Mouse (Mus musculus): ENCODE results near the gene Sycp1. TPM values are rescaled to one million over a fixed set of nuclear protein-coding genes. Genes with fewer than 3 reads are reported as not detected.

Sycp1 gene
- polyA plus RNA-seq (2016; fragmentation: Nextera tagmentation; extraction: Ambion mirVana): not detected in 2 replicates

DNA sequence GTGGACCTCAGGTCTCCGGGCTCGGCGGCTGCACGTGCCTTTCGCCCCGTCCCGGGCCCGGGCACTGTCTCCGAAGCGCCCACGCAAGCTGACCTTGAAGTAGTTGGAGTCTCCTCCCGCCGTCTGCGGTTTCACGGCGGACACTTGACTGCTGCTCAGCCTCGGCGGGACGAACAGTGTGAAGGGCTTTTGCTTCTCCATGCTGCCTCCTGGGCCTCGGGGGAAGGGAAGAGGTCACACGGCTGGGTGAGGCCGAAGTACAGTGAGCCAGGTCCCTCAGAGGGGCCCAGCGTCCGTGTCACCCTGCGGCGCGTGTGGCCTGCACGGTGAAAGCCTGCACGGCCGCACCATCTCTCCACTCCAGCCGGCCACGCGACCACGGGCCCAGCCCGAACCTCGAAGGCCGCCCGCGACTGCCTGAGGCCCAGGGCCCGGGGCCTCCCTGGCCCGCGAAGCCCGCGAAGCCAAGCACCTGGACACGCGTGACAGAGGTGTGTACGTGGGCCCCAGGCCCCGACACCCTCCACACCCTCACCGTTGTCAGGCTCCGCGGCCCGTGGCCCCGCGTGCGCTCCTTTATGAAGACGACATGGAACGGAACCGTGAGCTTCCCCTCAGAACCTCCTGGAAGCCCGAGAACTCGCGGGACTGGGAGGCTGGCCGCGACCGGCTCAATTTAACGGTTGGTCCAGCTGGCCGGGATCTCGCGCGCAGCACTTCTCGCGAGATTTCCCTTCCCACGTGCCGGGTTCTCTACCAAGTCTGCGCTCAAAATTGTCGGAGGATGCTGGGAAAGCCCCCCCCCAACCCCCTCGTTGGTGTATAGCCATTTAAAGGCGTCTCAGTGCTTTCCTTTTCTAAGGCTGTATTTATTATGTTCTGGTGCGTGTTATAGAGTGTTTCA, at the start of gene Sycp1:
Gene Sycp1, minus strand, starts transcription at position 650 of the 904 bp plus-strand sequence.
- Histone ChIP-seq H3K4me1 (no peaks in the 10 kb centered on the region), H3K4me3 (no peak within 1 kb of the TSS), H3K27me3 (ENCODE audit: low read depth, poor library complexity, severe bottlenecking) (no peaks in the 10 kb centered on the region), H3K27ac (no peak within 1 kb of the TSS), H3K36me3 (no peaks in the 10 kb centered on the region), H3K9me3 (replicated peaks) (no peaks in the 10 kb centered on the region)
- no peak for DNase-seq (ENCODE audit: low spot score)
- 91% methylated on average over 78 of the region's 78 CpGs for WGBS

DNA sequence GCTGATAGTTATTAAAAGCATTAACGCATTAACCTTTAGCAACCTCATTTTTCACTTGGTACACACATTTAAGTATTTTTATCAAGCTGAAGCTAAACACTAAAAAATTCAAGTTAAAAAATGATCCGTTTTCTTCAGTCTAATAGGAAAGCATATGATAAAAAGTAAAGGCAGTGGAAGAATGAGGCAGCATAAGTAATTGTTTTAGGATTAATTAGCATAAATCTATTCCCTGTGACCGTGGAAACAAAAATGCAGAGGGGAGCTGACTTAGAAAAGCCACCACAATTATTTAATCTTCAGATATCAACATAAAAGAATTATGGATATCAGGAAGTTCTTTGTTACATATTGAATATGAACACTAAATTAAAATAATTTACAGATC, 44.4 kb upstream of the Sycp1 start:
- Histone ChIP-seq H3K4me1 (no peaks in the 10 kb centered on the region), H3K27me3 (ENCODE audit: low read depth, poor library complexity, severe bottlenecking) (no peaks in the 10 kb centered on the region), H3K36me3 (no peaks in the 10 kb centered on the region), H3K4me3 (no peak overlapping the region), H3K9me3 (replicated peaks) (no peaks in the 10 kb centered on the region), H3K27ac (no peak overlapping the region)
- WGBS: 77% methylated on average over 3 of the region's 3 CpGs
- no peak for DNase-seq (ENCODE audit: low spot score)

DNA sequence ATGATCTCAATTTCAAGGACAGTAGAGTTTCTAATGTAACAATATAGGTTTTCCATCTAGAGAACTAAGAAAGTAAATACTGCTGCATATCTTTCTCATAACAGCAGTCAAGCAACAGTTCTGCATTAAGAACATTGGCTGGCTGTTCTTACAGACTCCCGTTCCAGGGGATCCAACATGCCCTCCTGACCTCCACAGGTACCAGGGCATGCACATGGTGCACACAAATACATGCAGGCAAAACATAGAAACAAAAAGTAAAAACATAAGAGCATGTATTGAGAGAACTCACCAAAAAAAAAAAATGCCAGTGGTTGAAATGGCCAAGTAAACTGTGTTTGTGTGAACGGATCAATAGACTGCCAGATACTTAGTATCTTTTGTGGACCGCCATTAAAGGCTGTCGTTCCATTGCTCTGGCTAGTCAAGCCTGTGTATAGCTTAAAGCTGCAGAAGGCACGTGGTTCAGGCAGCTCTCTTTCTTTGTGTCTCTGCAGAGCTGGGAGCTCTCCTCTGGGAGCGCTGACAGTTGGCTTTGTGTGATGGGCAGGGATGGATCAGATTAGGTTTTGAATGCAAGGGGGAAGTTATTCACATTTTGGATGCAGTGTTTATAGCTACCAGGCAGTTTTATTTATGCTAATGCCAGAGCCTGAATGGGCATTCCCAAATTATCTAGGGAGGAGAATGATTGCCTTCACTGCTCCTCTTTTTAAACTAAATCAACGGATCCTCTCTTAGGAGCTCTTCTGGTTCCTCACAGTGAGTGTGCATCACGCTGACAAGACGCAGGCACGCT, 43.8 kb upstream of the Sycp1 start:
- H3K27me3 ChIP-seq (ENCODE audit: low read depth, poor library complexity, severe bottlenecking): no peaks in the 10 kb centered on the region
- H3K36me3 ChIP-seq: no peaks in the 10 kb centered on the region
- 60% methylated on average over 10 of the region's 10 CpGs for WGBS
- H3K27ac ChIP-seq: no peak overlapping the region
- H3K9me3 ChIP-seq (replicated peaks): no peaks in the 10 kb centered on the region
- no peak for DNase-seq (ENCODE audit: low spot score)
- H3K4me3 ChIP-seq: no peak overlapping the region
- no peaks in the 10 kb centered on the region for H3K4me1 ChIP-seq

DNA sequence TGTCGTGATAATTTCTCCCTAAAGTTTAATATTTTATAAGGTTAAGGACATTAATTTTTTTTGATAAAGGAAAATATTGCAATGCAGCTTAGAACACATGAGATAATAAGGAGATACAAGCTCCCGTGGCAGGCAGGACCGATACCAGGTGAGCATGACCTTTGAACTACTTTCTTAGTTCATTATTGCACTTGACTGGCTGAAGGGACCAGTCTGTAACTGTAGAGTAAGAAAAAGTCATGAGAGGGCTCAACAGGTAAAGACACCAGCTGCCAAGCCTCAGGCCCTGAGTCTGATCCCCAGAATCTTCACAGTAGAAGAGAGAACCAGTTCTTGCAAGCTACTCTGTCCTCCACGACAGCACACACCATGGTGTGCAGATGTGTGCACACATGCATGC, 41.0 kb upstream of the Sycp1 start:
- Histone ChIP-seq H3K36me3 (no peaks in the 10 kb centered on the region), H3K4me3 (no peak overlapping the region), H3K4me1 (no peaks in the 10 kb centered on the region), H3K27ac (no peak overlapping the region), H3K27me3 (ENCODE audit: low read depth, poor library complexity, severe bottlenecking) (no peaks in the 10 kb centered on the region), H3K9me3 (replicated peaks) (no peaks in the 10 kb centered on the region)
- 86% methylated on average over 4 of the region's 4 CpGs for WGBS
- no peak for DNase-seq (ENCODE audit: low spot score)

DNA sequence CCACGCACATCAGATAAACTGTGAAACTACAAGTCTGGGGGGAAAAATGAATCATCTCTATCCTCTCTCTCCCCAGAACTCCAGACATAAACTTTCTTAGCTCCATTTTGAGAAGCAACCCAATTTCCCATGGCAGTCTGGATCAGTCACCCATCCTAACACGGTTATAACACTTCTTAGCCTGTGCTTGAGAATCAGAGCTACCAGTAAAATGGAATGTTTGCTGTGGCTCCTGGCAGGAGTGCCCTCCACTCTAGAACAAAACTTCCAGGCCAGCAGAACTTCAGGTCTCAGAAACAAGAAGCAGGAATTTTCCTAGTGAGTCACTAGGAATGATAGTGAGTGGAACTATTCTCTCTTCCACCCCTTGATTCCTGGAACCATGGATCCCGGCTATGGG, 34.6 kb upstream of the Sycp1 start:
- no peaks in the 10 kb centered on the region for H3K36me3 ChIP-seq
- no peaks in the 10 kb centered on the region for H3K4me1 ChIP-seq
- H3K4me3 ChIP-seq: no peak overlapping the region
- no peaks in the 10 kb centered on the region for H3K9me3 ChIP-seq (replicated peaks)
- no peak overlapping the region for H3K27ac ChIP-seq
- no peak for DNase-seq (ENCODE audit: low spot score)
- no peaks in the 10 kb centered on the region for H3K27me3 ChIP-seq (ENCODE audit: low read depth, poor library complexity, severe bottlenecking)
- 89% methylated on average over 3 of the region's 3 CpGs for WGBS

DNA sequence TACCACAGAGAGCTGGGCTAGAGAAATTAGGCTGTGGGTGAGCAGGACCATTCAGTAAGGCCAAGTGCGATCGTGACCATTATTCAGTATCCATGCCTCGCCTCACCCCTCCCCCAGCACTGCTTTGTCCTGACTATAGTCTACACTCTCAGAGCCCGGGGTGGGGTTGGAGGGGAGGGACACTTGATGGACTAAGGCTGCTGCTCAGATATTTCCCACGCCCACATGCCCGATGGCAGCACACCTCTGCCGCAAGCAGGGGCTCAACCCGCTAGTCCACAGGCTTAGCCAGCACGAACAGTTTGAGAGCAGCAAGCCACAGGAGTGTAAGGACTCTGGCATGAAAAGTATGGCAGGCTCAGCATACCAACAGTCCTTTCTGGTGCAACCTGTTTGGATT, 34.2 kb upstream of the Sycp1 start:
- Histone ChIP-seq H3K27me3 (ENCODE audit: low read depth, poor library complexity, severe bottlenecking) (no peaks in the 10 kb centered on the region), H3K4me1 (no peaks in the 10 kb centered on the region), H3K4me3 (no peak overlapping the region), H3K36me3 (no peaks in the 10 kb centered on the region), H3K27ac (no peak overlapping the region), H3K9me3 (replicated peaks) (no peaks in the 10 kb centered on the region)
- DNase-seq (ENCODE audit: low spot score): no peak
- WGBS: 90% methylated on average over 9 of the region's 9 CpGs

DNA sequence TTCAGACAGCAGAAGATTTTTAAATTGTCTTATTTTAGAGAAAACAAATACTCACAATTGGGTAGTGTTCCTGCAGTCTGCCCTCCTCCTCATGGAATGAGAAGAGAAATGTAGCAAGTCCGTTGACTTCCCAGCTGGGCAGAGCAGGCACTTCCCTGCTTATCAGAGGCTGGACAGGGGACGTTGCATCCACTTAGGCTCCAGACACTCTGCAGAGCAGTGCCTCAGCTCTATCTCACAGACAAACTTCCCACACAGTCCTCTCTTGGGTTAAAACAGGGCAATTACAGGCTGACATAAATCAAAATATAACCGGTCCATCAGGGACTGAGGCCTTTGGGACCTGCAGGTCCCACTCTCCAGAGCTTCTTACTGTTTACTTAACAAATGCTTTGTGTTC, 28.1 kb upstream of the Sycp1 start, which contains the start of gene Nr1h5:
Gene Nr1h5, minus strand, starts transcription at position 101 of the 400 bp plus-strand sequence.
- Histone ChIP-seq H3K4me1 (no peaks in the 10 kb centered on the region), H3K27me3 (ENCODE audit: low read depth, poor library complexity, severe bottlenecking) (no peaks in the 10 kb centered on the region), H3K9me3 (replicated peaks) (no peaks in the 10 kb centered on the region), H3K4me3 (no peak within 1 kb of the TSS), H3K36me3 (no peaks in the 10 kb centered on the region), H3K27ac (no peak within 1 kb of the TSS)
- WGBS: 30% methylated on average over 3 of the region's 3 CpGs
- DNase-seq (ENCODE audit: low spot score): no peak

DNA sequence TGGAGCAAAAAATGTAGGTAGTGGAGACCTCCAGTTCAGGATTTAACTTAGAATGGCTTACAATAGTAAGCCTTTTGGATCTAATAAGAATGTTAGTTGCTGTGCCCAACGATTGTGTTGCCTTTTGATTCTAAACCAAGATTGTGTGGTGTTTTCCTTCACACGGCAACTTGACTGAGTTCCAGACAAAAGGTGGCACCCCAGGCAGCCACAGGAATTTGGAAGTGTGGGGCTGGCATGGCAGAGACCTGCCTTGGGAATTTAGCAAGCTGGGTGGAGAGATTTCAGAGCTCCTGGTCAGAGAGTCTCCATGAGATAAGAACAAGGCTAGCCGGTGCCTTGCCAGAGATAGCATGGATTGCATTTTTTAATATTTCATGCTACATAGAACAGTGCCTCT, 19.7 kb upstream of the Sycp1 start:
- Histone ChIP-seq H3K27ac (no peak overlapping the region), H3K27me3 (ENCODE audit: low read depth, poor library complexity, severe bottlenecking) (no peaks in the 10 kb centered on the region), H3K4me1 (no peaks in the 10 kb centered on the region), H3K36me3 (no peaks in the 10 kb centered on the region), H3K4me3 (no peak overlapping the region), H3K9me3 (replicated peaks) (no peaks in the 10 kb centered on the region)
- 81% methylated on average over 3 of the region's 3 CpGs for whole genome bisulfite sequencing
- DNase-seq (ENCODE audit: low spot score): no peak

DNA sequence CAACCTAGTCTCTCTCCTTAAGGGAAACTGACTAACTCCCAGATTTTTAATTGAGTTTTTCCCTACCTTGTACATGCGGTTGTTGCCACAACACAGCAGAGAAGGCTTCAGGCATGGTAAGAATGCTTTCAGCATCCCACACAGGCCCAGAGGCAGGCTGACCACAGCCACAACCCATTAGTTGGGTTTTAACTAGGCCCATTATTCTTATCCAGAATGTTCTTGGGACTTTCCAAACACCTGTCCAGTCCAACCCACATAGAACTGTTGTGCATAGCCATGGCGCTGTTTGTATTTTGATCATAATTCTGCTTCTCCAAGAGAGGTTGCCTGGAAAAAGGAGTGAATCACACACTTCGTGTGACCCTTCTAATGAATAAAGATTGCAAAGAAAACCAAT, 19.2 kb upstream of the Sycp1 start:
- Histone ChIP-seq H3K9me3 (replicated peaks) (no peaks in the 10 kb centered on the region), H3K36me3 (no peaks in the 10 kb centered on the region), H3K27me3 (ENCODE audit: low read depth, poor library complexity, severe bottlenecking) (no peaks in the 10 kb centered on the region), H3K4me3 (no peak overlapping the region), H3K4me1 (no peaks in the 10 kb centered on the region), H3K27ac (no peak overlapping the region)
- no peak for DNase-seq (ENCODE audit: low spot score)
- WGBS: 86% methylated on average over 3 of the region's 3 CpGs

DNA sequence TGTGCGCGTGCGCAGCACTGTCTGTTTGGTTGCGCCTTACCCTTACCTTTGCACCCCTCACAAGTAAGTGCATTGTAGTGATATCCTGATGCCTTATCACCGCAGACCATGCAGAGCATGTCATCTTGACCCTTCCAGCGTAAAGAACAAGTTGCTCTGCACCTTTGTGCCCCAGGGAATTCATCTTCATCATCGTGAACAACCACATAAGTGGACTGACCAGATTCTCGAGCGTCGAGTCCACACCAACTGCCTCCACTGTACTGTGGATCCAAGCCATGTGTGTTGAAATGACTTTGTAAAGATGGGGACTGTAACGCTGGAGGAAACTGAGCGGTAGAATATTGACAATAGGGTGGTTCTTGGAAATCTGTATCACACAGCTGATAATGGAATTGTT, 18.6 kb upstream of the Sycp1 start:
- WGBS: 93% methylated on average over 12 of the region's 12 CpGs
- no peak for DNase-seq (ENCODE audit: low spot score)
- Histone ChIP-seq H3K27me3 (ENCODE audit: low read depth, poor library complexity, severe bottlenecking) (no peaks in the 10 kb centered on the region), H3K9me3 (replicated peaks) (no peaks in the 10 kb centered on the region), H3K4me1 (no peaks in the 10 kb centered on the region), H3K36me3 (no peaks in the 10 kb centered on the region), H3K27ac (no peak overlapping the region), H3K4me3 (no peak overlapping the region)

DNA sequence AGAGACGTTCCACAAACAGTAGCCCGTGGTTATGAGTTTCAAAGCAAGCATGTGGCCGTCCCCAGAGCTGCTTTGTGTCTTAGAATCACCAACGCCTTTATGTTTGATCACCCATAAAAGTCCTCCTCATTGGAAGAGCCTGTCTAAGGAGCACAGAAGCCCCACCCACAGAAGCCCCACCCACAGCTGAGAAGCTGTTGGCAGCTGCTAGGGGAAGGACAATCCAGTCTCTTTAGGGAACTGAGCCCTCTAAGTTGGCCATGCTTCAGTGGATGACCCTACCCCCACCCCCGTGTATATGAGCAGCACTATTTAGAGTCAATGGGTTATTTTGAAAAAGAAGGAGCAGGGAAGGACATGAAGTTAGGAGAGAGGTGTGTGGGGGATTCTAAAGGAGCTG, 11.0 kb upstream of the Sycp1 start:
- DNase-seq (ENCODE audit: low spot score): no peak
- 74% methylated on average over 5 of the region's 5 CpGs for WGBS
- no peaks in the 10 kb centered on the region for H3K4me1 ChIP-seq
- H3K9me3 ChIP-seq (replicated peaks): no peaks in the 10 kb centered on the region
- H3K27ac ChIP-seq: no peak overlapping the region
- no peaks in the 10 kb centered on the region for H3K36me3 ChIP-seq
- no peak overlapping the region for H3K4me3 ChIP-seq
- no peaks in the 10 kb centered on the region for H3K27me3 ChIP-seq (ENCODE audit: low read depth, poor library complexity, severe bottlenecking)

DNA sequence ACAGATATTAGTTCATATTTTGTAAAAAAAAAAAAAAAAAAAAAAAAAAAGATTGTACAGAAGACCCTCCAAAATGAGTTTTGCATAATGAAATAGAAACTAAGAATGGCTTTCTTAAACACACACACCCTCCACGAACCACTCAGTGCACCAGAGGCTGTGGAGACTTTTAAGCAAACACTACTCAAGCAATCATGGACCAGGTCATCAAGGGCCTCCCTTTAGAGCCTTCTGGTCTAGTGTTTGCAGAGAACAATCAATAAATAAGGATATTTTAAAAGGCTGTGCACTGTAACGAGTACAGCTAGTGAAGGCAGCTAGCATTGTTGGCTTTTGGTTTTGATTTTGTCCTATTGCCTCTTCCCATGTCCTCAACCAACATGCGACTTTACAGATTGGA, 10.4 kb upstream of the Sycp1 start:
- Histone ChIP-seq H3K27ac (no peak overlapping the region), H3K27me3 (ENCODE audit: low read depth, poor library complexity, severe bottlenecking) (no peaks in the 10 kb centered on the region), H3K4me3 (no peak overlapping the region), H3K9me3 (replicated peaks) (no peaks in the 10 kb centered on the region), H3K4me1 (no peaks in the 10 kb centered on the region), H3K36me3 (no peaks in the 10 kb centered on the region)
- DNase-seq (ENCODE audit: low spot score): no peak
- WGBS: 87% methylated on average over 3 of the region's 3 CpGs

DNA sequence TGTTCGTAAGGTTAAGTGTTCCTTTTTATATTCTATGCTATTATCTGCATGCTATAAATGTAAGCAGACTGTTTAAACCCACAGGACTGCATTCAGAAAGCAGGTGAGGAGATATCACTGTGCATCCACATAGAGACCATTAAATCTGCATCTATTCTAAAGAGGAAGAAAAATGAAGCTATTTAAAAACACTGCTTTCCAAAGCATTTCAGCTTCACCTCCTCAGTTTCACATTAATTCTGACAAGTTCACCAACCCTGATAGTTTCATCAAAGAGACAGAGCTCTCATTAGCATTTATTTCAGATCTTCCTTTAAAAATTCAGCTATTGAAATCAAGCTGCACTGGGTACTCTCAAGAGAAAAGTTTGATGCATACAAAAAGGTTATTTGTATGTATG, 2.2 kb upstream of the Sycp1 start:
- H3K36me3 ChIP-seq: no peaks in the 10 kb centered on the region
- H3K4me3 ChIP-seq: no peak overlapping the region
- no peaks in the 10 kb centered on the region for H3K4me1 ChIP-seq
- 96% methylated on average over 1 of the region's 1 CpGs for WGBS
- H3K9me3 ChIP-seq (replicated peaks): no peaks in the 10 kb centered on the region
- H3K27me3 ChIP-seq (ENCODE audit: low read depth, poor library complexity, severe bottlenecking): no peaks in the 10 kb centered on the region
- H3K27ac ChIP-seq: no peak overlapping the region
- DNase-seq (ENCODE audit: low spot score): no peak
